Mouse (Mus musculus) gastrocnemius, postnatal 36 days (tissue): Measurements from ENCODE around the gene Xcl1. TPM values are rescaled to one million over a fixed set of nuclear protein-coding genes. Genes with fewer than 3 reads are reported as not detected.

ENCODE experiments used
- DNase-seq, 2 experiments: peaks; one replicate each; pipeline ENCODE4 v3.0.0; 2022
- intact Hi-C: fragments of 180-260 bp; cut with DNase I; formaldehyde crosslinking; loops from one replicate; pipeline ENCODE4 v1.15.1; 2025
- total RNA-seq, 2 experiments: library from RNA; stranded (reverse); gene quantifications; 2 replicates each; pipeline ENCODE4 v1.2.3; 2021

The Xcl1 gene
- total RNA-seq, 2 experiments from 2014 or later = not detected

GRCm38 (mm10) chr1:164926534-164927160 is 8.7 kb downstream of the Xcl1 start:
- intact Hi-C loops = no loop called here
- DNase-seq = no peak

GRCm38 (mm10) chr1:164905047-164905446 is 30.3 kb downstream of the Xcl1 start:
- peak; percentile 32 to 34 for DNase-seq

GRCm38 (mm10) chr1:164900696-164901095 is 34.6 kb downstream of the Xcl1 start:
- DNase-seq = peak; percentile 25 to 35
- intact Hi-C loops = loop anchor here (5.0 to 10.0 kb wide), 3 partner anchors 128 to 222 kb away; no protein-coding TSS in a partner anchor

More at GRCm38 (mm10) chr1:164905047-164905446, 30.3 kb downstream of the Xcl1 start:
- intact Hi-C loops = loop anchor here (2.0 to 10.0 kb wide), 3 partner anchors 130 to 588 kb away; no protein-coding TSS in a partner anchor

- intact Hi-C loops = loop anchor here (5.0 to 10.0 kb wide), 3 partner anchors 128 to 222 kb away; no protein-coding TSS in a partner anchor
- no peak for DNase-seq
These were observed 35.1 kb downstream of the Xcl1 start for GRCm38 (mm10) chr1:164900226-164900625.

- intact Hi-C loops = loop anchor here (2.0 to 5.0 kb wide), 2 partner anchors 37 to 439 kb away; no protein-coding TSS in a partner anchor
- no peak for DNase-seq
These were observed 35.8 kb downstream of the Xcl1 start for GRCm38 (mm10) chr1:164899506-164899905.

GRCm38 (mm10) chr1:164898846-164899351 is 36.4 kb downstream of the Xcl1 start:
- peak; percentile 62 to 70 for DNase-seq
- intact Hi-C loops = loop anchor here (2.0 to 5.0 kb wide), 2 partner anchors 37 to 438 kb away; no protein-coding TSS in a partner anchor

- intact Hi-C loops = loop anchor here (5.0 kb wide), 1 partner anchor 35 kb away; no protein-coding TSS in a partner anchor
- DNase-seq = no peak
These were observed 38.0 kb downstream of the Xcl1 start for GRCm38 (mm10) chr1:164897163-164897817.

- intact Hi-C loops = loop anchor here (5.0 kb wide), 1 partner anchor 34 kb away; no protein-coding TSS in a partner anchor
- DNase-seq = peak; percentile 29 to 38
These were observed 38.8 kb downstream of the Xcl1 start for GRCm38 (mm10) chr1:164896211-164897145.

GRCm38 (mm10) chr1:164895806-164896205 is 39.5 kb downstream of the Xcl1 start:
- intact Hi-C loops = loop anchor here (5.0 kb wide), 1 partner anchor 34 kb away; no protein-coding TSS in a partner anchor
- DNase-seq = no peak

- intact Hi-C loops = no loop called here
- DNase-seq = no peak
These were observed 45.0 kb downstream of the Xcl1 start for GRCm38 (mm10) chr1:164890366-164890765.

- no peak for DNase-seq
- intact Hi-C loops = no loop called here
These were observed 46.8 kb downstream of the Xcl1 start for GRCm38 (mm10) chr1:164888563-164888962.

- intact Hi-C loops = no loop called here
- DNase-seq = no peak
These were observed 47.6 kb downstream of the Xcl1 start for GRCm38 (mm10) chr1:164887775-164888174.

GRCm38 (mm10) chr1:164881891-164882290 is 53.4 kb downstream of the Xcl1 start:
- intact Hi-C loops = no loop called here
- DNase-seq = no peak

Other genes with a start within 250 kb of the Xcl1 start
- 10 to 100 TPM; 48.2 to 49.4 TPM for gene Dpt, start 138.9 kb downstream of the Xcl1 start, total RNA-seq
- gene Tbx19, start 225.2 kb upstream of the Xcl1 start, total RNA-seq = not detected